Mouse (Mus musculus) lung, postnatal 14 days (tissue): ENCODE measurements around the gene Ankrd39.
A peak's percentile ranks its signal among the peaks of the same experiment; 100 is the strongest.

Source experiments
- DNase-seq: peaks from one replicate; pipeline ENCODE4 v3.0.0; 2021

The Ankrd39 gene

GRCm38 (mm10) chr1:36529274-36529673, 18.0 kb downstream of the Ankrd39 start:
- no peak for DNase-seq

- no peak for DNase-seq
Observed at GRCm38 (mm10) chr1:36528351-36528750, 18.9 kb downstream of the Ankrd39 start.

GRCm38 (mm10) chr1:36526903-36527302, 20.3 kb downstream of the Ankrd39 start:
- no peak for DNase-seq

- no peak for DNase-seq
Observed at GRCm38 (mm10) chr1:36525774-36526173, 21.5 kb downstream of the Ankrd39 start.

DNA sequence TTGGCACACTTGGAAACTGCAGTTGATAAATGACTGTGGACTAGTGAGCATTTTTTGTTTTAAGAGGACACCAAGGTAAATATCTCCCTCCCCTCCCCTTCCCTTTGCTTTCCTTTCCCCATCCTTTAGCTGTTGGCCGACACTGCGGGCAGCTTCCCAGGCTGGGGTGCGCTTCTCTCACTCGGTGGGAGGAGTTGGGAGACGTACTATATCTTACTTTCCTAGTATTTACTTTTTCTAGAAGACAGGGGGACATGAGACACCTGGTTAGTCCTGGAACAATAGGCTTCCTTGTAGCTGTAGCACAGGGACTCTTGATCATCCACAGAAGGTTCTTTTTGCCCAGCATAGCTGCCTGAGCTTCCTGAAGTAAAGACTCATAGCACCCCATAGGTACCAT, 23.2 kb downstream of the Ankrd39 start:
- DNase-seq: no peak

GRCm38 (mm10) chr1:36523332-36524013, 23.8 kb downstream of the Ankrd39 start:
- DNase-seq: no peak

DNA sequence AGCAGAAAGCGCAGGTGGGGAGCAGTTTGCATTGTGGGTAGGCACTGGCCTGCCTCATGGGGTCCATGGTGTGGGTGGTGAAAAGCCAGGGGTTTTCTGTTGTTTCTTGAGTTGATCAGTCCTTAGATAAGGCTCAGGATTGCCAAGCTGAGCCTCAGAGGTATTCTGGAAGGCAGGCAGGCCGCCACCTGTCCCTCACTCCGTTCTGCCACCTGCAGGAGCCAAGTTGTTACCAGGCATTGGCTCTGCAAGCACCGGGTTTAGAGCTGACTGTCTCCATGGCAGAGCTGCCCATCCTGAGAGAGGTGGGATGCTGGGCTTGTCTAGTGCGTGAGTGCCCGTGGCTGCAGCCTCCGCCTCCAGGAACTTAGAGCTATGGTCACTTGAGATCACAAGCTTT, 25.0 kb downstream of the Ankrd39 start:
- no peak for DNase-seq

- no peak for DNase-seq
Observed at GRCm38 (mm10) chr1:36519626-36520025, 27.6 kb downstream of the Ankrd39 start.

DNA sequence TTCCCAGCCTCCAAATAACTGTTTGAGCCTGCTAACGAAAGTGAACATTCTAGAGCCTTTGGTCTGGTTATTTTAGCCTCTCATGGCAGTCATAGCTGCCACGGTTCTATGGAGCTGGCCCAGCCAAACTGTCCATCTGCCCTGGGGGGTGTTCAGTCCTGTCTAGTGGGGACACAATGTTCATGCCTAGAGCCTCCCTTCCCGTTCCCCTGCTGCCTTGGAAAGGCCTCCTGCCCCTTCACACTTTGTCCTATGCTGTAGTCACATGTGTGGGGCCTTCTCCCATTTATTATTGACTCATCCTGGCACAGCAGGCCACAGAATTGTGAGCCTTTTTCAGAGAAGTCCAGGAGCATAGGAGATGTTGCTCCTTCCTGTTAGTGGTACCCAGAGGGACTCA, 29.0 kb downstream of the Ankrd39 start:
- no peak for DNase-seq

GRCm38 (mm10) chr1:36513718-36514117, 33.5 kb downstream of the Ankrd39 start:
- DNase-seq: peak; percentile 34

- no peak for DNase-seq
Observed at GRCm38 (mm10) chr1:36513310-36513709, 33.9 kb downstream of the Ankrd39 start.

DNA sequence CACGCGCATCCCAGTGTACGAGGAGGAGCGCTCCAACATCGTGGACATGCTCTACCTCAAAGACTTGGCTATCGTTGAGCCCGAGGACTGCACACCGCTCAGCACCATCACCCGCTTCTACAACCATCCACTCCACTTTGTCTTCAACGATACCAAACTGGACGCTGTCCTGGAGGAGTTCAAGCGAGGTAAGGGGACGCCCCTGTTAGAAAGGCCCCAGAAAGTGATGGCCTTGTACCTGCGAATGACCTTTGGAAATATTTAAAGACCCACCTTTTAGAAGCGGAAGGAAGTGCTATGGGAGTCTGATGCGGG, 34.3 kb downstream of the Ankrd39 start:
- DNase-seq: no peak

DNA sequence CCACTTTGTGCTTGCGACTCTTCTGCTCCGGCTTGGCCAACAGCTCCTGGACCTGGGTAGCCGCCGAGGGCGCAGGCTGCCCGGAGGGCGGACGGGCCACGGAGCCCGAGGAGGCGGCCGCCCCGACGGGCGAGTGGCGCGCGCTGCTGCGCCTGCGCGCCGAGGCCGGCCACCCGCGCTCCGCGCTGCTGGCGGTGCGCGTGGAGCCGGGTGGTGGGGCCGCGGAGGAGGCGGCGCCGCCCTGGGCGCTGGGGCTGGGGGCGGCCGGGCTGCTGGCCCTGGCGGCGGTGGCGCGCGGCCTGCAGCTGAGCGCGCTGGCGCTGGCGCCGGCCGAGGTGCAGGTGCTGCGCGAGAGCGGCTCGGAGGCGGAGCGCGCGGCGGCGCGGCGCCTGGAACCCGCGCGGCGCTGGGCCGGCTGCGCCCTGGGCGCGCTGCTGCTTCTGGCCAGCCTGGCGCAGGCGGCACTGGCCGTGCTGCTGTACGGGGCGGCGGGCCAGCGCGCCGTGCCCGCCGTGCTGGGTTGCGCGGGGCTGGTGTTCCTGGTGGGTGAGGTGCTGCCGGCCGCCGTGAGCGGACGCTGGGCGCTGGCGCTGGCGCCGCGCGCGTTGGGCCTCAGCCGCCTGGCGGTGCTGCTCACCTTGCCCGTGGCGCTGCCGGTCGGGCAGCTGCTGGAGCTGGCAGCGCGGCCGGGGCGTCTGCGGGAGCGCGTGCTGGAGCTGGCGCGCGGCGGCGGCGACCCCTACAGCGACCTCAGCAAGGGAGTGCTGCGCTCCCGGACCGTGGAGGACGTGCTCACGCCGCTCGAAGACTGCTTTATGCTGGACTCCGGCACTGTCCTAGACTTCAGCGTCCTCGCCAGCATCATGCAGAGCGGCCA, 34.9 kb downstream of the Ankrd39 start:
- peak; percentile 39 for DNase-seq

GRCm38 (mm10) chr1:36511289-36512021, 35.8 kb downstream of the Ankrd39 start, which contains the start of gene Cnnm3:
Cnnm3 (plus strand) TSS chr1:36511867.
- peak; percentile 100 for DNase-seq

- DNase-seq: no peak
Observed at GRCm38 (mm10) chr1:36508238-36508637, 39.0 kb downstream of the Ankrd39 start.

DNA sequence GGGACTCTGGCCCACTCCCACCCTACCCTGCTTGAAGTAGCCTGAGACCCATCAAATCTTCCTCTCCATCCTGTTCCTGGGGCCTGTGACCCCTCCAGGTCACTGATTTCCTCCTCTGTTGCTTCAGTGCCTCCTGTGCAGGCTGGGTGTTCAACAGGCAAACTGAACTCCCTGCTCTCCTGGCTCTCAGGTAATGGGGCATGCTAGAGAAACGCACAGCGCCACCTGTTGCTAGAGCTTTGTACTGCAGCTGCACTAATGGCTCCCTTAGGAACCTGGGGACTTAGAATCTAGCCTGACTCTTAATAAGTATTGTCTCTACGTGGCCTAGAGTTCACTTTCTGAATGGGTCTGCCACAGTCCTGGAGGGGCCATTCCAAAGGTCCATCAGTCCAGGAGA, 46.0 kb downstream of the Ankrd39 start:
- peak; percentile 87 for DNase-seq

DNA sequence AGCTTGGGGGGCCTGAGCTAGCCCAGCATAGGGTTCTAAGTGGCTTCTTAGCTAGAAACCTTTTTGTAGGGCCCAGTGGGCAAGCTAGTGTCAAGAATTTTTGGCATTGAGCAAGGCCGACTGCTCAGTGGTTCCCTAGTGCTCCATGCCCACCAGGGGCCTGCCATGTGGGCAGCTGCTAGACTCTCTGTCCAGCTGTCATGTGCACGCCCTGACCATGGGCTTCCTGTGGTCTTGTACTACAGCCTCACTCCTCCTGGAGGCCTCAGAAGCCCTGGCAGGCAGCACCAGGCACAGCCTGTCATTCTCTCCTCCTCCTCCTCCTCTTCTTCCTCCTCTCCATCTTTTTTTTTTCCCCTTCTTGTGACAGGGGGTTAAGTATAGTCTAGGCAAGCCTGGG, 49.9 kb downstream of the Ankrd39 start:
- DNase-seq: no peak

GRCm38 (mm10) chr1:36496719-36497118, 50.5 kb downstream of the Ankrd39 start:
- DNase-seq: no peak

DNA sequence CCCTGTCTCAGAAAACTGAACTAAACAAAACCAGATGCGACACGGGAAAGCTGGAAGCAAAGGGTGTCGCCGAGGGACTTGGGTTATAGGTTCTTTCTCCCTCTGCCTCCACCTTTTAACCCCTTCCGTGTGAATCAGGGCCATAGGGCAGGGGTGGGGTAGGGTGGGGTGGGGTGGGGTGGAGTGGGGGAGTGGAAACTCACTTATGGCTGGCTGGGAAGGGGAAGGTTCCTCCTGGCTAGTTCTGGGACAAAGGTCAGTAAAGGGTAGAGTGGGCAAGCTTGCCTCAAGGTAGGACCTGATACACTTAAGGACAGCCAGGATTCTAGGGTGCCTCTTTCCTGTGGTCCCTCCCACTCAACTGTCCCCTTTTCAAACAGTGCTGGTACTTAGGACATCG, 53.9 kb downstream of the Ankrd39 start:
- DNase-seq: no peak

- peak; percentile 63 for DNase-seq
Observed at GRCm38 (mm10) chr1:36492416-36493139, 54.7 kb downstream of the Ankrd39 start.

DNA sequence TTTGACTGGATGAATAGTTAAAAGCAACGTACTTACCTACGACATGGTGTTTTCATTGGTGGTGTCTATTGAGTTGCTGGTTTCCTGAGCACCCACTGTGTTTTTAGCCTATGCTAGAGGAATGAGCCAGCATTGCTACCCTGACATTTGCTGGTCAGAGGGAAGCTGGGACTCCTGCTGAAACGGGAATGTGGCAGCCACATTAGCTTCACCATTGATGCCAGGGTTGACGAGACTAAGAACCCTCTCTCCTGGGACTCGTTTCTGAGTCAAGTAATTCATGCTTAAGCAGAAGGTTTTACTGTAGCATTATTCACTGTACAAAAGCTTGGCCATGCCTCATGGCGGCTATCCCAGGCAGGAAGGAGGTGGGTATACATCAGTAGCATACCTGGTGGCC, 57.6 kb downstream of the Ankrd39 start:
- DNase-seq: no peak
